Mouse (Mus musculus) CH12.LX (cell line): Measurements from ENCODE around the gene Rbms1.

ENCODE experiments used
- CTCF ChIP-seq, 2 experiments: IDR thresholded peaks in 1 of 2; conservative IDR thresholded peaks in 1 of 2; 2 replicates each; pipeline ENCODE4 v1.5.1; 2011 to 2012; ENCODE audit warnings: low read depth in 2 of 2, low read length in 2 of 2, improper control_type of control experiment in 1 of 2, inconsistent platforms in 1 of 2, mild to moderate bottlenecking in 1 of 2, moderate library complexity in 1 of 2
- EP300 ChIP-seq: IDR thresholded peaks from 2 replicates; pipeline ENCODE4 v1.6.1; 2011; ENCODE audit warnings: low read length, improper control_type of control experiment
- KAT2A ChIP-seq: IDR thresholded peaks from 2 replicates; pipeline ENCODE4 v1.6.1; 2012; ENCODE audit warnings: low read length, improper control_type of control experiment, inconsistent platforms; ENCODE audit not compliant: insufficient replicate concordance
- ZMIZ1 ChIP-seq: IDR thresholded peaks from 2 replicates; pipeline ENCODE4 v1.6.1; 2012; ENCODE audit warnings: low read depth, mild to moderate bottlenecking, inconsistent platforms, low read length, improper control_type of control experiment

DNA sequence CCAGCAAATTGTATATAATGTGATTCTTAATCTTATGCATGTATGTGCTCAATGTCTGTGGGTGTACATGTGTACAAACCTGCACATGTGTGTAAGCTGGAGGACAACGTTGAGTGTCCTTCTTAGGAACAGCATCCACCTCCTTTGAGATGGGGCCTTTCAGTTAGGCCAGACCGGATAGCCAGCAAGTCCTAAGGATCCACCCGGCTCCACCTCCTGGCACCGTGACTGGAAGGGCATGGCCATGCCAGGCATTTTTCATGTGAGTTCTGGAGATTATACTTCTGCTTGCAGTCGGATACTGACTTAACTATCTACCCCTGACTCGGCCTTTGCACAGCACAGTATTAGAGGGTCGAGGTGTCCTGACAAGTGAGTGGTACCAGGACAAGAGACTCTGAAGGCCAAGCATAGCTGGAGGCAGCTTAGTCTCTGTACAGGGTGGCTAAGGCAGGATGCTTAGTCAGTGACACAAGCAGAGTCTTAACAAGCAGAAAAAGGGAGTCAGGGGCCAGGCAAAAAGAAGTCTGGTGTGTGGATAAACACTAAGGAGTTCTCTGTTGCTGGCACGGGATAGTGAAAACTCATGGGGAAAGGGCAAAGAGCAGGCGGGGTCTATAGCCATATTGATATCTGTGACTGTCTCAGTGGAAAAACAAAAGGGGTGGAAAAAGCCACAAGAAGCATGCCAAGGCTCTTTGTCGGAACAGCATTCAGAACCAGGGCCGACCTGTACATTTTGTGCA is 136.4 kb downstream of the Rbms1 start:
- TF ChIP-seq CTCF (conservative IDR thresholded peaks at IDR 0.05 in 1 of 2, IDR thresholded peaks at IDR 0.05 in 1 of 2; ENCODE audit: low read depth in 2 of 2, low read length in 2 of 2) (no peak), EP300 (no peak), ZMIZ1 (no peak), KAT2A (no peak)
